Mouse (Mus musculus): ENCODE data around the gene Maip1. TPM values are rescaled to one million over a fixed set of nuclear protein-coding genes. Genes with fewer than 3 reads are reported as not detected.
A peak's percentile ranks its signal among the peaks of the same experiment; 100 is the strongest.

The Maip1 gene
- polyA plus RNA-seq, 1 experiment from 2014 or later = 24.7 TPM

DNA sequence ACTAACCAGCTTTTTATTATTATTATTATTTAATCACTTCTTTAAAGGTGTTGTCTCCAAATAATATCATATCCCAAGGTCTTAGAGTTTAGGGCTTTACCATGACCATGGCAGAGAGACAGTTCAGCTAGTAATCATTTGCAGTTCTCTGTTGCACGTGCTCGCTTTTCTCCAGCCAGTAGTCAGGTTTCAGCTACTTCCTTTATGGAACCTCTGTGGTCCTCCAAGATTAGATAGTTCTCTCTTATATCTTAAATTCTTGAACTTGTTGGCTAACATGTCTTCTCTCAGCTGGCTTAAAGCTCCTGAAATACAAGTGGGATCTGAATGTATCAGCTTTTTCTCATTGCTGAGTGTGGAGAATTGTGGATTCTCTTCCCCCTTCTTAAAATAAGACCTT lies 2.9 kb downstream of the Maip1 start:
- no peak for TF ChIP-seq CTCF (IDR thresholded peaks at IDR 0.05; ENCODE audit: low read depth)
- DNase-seq (ENCODE audit: low spot score) (no peak), ATAC-seq (replicated peaks; ENCODE audit: low FRiP score, low read depth) (no peak)
- Histone ChIP-seq H3K36me3 (ENCODE audit: insufficient read depth, low read length) (peaks cover 10% of the 10 kb centered on the region), H3K4me2 (ENCODE audit: low read length) (no peak overlapping the region), H3K4me1 (replicated peaks; ENCODE audit: insufficient read depth, low read length) (peaks cover 10% of the 10 kb centered on the region; the same call in 1 of the 2 replicates), H3K9me3 (replicated peaks; ENCODE audit: low read length) (no peaks in the 10 kb centered on the region), H3K9ac (ENCODE audit: low read depth, low read length) (no peak overlapping the region), H3K27ac (no peak overlapping the region), H3K4me3 (replicated peaks; ENCODE audit: low read depth, low read length) (no peak overlapping the region), H3K27me3 (ENCODE audit: insufficient read depth, low read length) (no peaks in the 10 kb centered on the region)
- 76% methylated on average over 2 of the region's 2 CpGs for WGBS

DNA sequence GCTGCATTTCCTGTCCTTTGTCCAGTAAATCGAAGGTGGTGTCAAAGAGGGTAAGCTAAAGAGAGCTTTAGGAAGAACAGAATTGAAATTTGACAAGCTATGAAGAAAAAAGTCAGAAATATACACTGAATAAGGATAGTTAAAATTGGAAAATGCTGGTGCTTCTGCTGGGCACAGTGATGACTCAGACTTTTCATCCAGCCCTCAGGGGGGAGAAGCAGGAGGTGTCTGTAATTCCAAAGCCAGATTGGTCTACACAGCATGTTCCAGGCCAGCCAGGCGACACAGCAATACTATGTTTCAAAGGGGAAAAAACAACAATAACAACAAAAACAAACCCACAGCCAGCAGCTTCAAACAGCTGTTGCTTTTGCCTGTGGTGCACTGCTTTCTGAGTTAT lies 7.3 kb downstream of the Maip1 start:
- no peak overlapping the region for H3K27ac ChIP-seq
- no peak overlapping the region for H3K4me3 ChIP-seq (replicated peaks; ENCODE audit: low read depth, low read length)
- TF ChIP-seq CTCF (IDR thresholded peaks at IDR 0.05; ENCODE audit: low read depth) = no peak
- no peaks in the 10 kb centered on the region for H3K4me1 ChIP-seq (replicated peaks; ENCODE audit: insufficient read depth, low read length)
- no peak overlapping the region for H3K9ac ChIP-seq (ENCODE audit: low read depth, low read length)
- DNase-seq (ENCODE audit: low spot score) (no peak), ATAC-seq (replicated peaks; ENCODE audit: low FRiP score, low read depth) (no peak)
- WGBS = 88% methylated on average over 2 of the region's 2 CpGs
- no peaks in the 10 kb centered on the region for H3K27me3 ChIP-seq (ENCODE audit: insufficient read depth, low read length)
- peaks cover 26% of the 10 kb centered on the region for H3K36me3 ChIP-seq (ENCODE audit: insufficient read depth, low read length)
- H3K9me3 ChIP-seq (replicated peaks; ENCODE audit: low read length) = no peaks in the 10 kb centered on the region
- H3K4me2 ChIP-seq (ENCODE audit: low read length) = no peak overlapping the region

DNA sequence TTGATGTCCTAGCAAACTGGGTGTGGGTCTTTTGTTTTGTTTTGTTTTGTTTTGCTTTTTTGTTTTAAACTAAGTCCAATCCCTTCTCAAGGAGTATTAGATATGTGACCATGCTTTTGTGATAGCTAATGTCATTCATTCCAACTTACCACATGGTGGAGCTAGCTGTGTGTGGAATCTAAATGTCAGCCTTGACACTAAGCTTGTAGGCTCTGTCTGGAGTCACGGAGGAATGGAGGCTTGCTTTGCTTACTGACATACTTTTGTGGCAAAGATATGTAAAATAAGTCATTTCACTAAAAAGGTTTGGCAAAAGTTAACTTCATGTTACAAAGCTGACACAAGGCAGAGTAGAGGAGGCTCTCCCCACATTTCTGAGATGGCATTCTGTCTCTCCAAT lies 17.6 kb downstream of the Maip1 start:
- Histone ChIP-seq H3K36me3 (ENCODE audit: insufficient read depth, low read length) (no peaks in the 10 kb centered on the region), H3K4me2 (ENCODE audit: low read length) (no peak overlapping the region), H3K4me3 (replicated peaks; ENCODE audit: low read depth, low read length) (no peak overlapping the region), H3K4me1 (replicated peaks; ENCODE audit: insufficient read depth, low read length) (no peaks in the 10 kb centered on the region), H3K9me3 (replicated peaks; ENCODE audit: low read length) (no peaks in the 10 kb centered on the region), H3K27ac (no peak overlapping the region), H3K27me3 (ENCODE audit: insufficient read depth, low read length) (no peaks in the 10 kb centered on the region), H3K9ac (ENCODE audit: low read depth, low read length) (no peak overlapping the region)
- peak; percentile 87 for TF ChIP-seq CTCF (IDR thresholded peaks at IDR 0.05; ENCODE audit: low read depth)
- DNase-seq (ENCODE audit: low spot score) = peak; percentile 90
- ATAC-seq (replicated peaks; ENCODE audit: low FRiP score, low read depth) = no peak
- 7% methylated on average over 1 of the region's 1 CpGs for WGBS

DNA sequence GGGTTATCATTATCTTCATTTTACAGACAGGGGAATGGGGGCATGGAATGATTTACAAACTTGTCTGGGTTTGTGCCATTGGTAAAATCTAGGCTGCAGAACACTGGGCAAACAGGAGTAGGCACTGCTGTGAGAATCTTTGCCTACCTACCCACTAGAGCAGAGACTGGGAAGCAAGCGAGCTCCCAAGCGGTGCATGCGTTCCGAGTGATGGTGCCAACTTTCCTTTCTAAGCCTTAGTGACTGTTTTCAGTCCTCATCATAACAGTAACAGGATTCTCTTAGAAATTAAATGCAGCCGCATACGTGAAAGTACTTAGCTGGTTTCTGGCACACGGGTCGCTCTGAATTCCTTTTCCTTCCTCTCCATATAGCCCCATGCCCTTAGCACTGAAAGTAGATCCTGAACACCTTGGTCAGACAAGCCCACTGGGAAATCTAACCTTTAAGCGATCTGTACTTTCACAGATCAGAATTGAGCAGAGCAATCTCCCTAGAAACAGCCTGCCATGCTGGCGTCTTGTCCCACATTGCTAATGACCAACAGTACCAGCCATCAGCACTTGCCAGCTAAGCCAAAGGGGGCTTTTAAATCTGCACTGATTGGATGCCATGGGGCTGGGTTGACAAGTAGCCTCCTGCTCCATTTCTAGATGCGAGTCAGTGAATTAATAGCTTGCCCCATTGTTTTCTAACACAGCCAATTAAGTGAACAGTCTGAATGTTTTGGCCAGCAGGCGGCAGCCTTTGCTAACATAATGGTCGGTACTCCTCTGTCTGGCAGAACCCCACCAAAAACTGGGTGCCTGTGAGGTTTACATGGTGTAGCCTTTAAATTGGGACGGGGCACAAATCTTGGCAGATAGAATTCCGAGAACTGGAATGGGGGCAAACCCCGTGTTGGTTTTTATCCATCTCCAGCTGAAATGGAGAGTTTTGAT lies 22.5 kb downstream of the Maip1 start:
- Histone ChIP-seq H3K9me3 (replicated peaks; ENCODE audit: low read length) (no peaks in the 10 kb centered on the region), H3K9ac (ENCODE audit: low read depth, low read length) (no peak overlapping the region), H3K4me2 (ENCODE audit: low read length) (peak overlapping the region; percentile 45; the same call in 1 of the 2 replicates), H3K4me1 (replicated peaks; ENCODE audit: insufficient read depth, low read length) (0 out of 2 replicates have a peak, but pooled peaks cover 3% of the 10 kb centered on the region), H3K4me3 (replicated peaks; ENCODE audit: low read depth, low read length) (no peak overlapping the region), H3K27me3 (ENCODE audit: insufficient read depth, low read length) (no peaks in the 10 kb centered on the region), H3K27ac (no peak overlapping the region), H3K36me3 (ENCODE audit: insufficient read depth, low read length) (no peaks in the 10 kb centered on the region)
- DNase-seq (ENCODE audit: low spot score) = peak; percentile 91
- 55% methylated on average over 16 of the region's 16 CpGs for WGBS
- TF ChIP-seq CTCF (IDR thresholded peaks at IDR 0.05; ENCODE audit: low read depth) = peak; percentile 92
- peak; percentile 59 for ATAC-seq (replicated peaks; ENCODE audit: low FRiP score, low read depth)

DNA sequence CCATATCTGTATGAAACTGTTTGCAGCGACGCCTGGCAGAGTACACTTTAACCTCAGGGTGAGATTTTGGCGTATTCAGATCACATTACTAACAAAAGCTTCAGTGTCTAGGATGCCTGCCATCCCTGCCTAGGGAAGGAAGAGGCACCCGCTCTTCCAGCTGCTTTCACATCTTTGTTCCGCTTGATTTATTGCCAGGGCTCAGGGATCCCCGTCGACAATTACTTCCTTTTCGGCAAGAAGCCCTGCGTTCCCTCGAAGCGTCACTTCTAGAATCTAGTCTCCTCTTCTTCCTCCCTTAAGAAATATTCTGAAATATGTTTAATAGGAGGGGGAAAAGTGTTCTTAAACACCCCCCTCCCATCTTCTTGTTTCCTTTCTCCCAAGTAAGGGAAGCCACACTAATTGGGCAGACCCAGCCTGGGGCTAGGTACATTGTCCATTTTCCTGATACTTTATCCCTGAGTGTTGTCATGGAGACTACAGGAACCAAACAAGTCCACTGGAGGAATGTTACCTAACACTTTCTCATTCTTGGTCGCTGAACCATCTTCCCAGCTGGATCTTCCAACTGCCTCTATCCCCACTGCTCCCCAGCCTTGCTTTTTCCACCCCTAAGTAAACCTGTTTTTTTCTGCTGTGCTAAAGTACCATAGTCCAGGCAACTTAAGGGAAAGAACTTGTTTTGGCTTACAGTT lies 23.8 kb downstream of the Maip1 start:
- WGBS = 2% methylated on average over 12 of the region's 12 CpGs
- 0 out of 2 replicates have a peak overlapping the region, but pooled peaks have one; percentile 4 for H3K4me3 ChIP-seq (replicated peaks; ENCODE audit: low read depth, low read length)
- ATAC-seq (replicated peaks; ENCODE audit: low FRiP score, low read depth) (no peak), DNase-seq (ENCODE audit: low spot score) (peak; percentile 80)
- no peak overlapping the region for H3K9ac ChIP-seq (ENCODE audit: low read depth, low read length)
- 0 out of 2 replicates have a peak, but pooled peaks cover 3% of the 10 kb centered on the region for H3K4me1 ChIP-seq (replicated peaks; ENCODE audit: insufficient read depth, low read length)
- H3K4me2 ChIP-seq (ENCODE audit: low read length) = peak overlapping the region; percentile 19; the same call in 1 of the 2 replicates
- H3K36me3 ChIP-seq (ENCODE audit: insufficient read depth, low read length) = no peaks in the 10 kb centered on the region
- no peak overlapping the region for H3K27ac ChIP-seq
- H3K9me3 ChIP-seq (replicated peaks; ENCODE audit: low read length) = no peaks in the 10 kb centered on the region
- TF ChIP-seq CTCF (IDR thresholded peaks at IDR 0.05; ENCODE audit: low read depth) = no peak
- no peaks in the 10 kb centered on the region for H3K27me3 ChIP-seq (ENCODE audit: insufficient read depth, low read length)

DNA sequence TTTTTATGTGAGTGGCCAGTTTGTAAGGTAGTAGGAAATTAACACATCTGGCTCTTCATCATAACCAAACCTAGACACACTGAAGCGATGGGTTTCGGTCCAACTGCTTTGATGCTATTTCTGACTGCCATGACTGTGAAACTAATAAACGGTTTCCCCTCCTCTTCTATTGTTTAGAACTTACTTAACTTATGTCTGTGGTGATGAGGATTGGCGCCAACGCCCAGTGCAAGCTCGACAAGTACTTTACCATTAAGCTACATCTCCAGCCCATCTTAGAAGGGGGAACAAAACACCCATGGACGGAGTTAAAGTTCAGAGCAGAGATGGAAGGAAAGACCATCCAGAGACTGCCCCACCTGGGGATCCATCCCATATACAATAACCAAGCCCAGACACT lies 27.0 kb downstream of the Maip1 start:
- H3K9me3 ChIP-seq (replicated peaks; ENCODE audit: low read length) = no peaks in the 10 kb centered on the region
- H3K9ac ChIP-seq (ENCODE audit: low read depth, low read length) = no peak overlapping the region
- H3K27ac ChIP-seq = no peak overlapping the region
- no peak overlapping the region for H3K4me3 ChIP-seq (replicated peaks; ENCODE audit: low read depth, low read length)
- ATAC-seq (replicated peaks; ENCODE audit: low FRiP score, low read depth) (no peak), DNase-seq (ENCODE audit: low spot score) (no peak)
- no peaks in the 10 kb centered on the region for H3K36me3 ChIP-seq (ENCODE audit: insufficient read depth, low read length)
- 94% methylated on average over 7 of the region's 7 CpGs for WGBS
- no peaks in the 10 kb centered on the region for H3K27me3 ChIP-seq (ENCODE audit: insufficient read depth, low read length)
- no peak overlapping the region for H3K4me2 ChIP-seq (ENCODE audit: low read length)
- H3K4me1 ChIP-seq (replicated peaks; ENCODE audit: insufficient read depth, low read length) = peaks cover 3% of the 10 kb centered on the region; the same call in 1 of the 2 replicates
- TF ChIP-seq CTCF (IDR thresholded peaks at IDR 0.05; ENCODE audit: low read depth) = no peak
